Mouse (Mus musculus) stomach, postnatal 0 days (tissue): ENCODE results near the gene Mapk3.

Source experiments
- CTCF ChIP-seq: IDR thresholded peaks from 2 replicates; pipeline ENCODE4 v1.5.1; 2016; ENCODE audit warnings: antibody characterized with exemption, low read depth, mild to moderate bottlenecking, moderate library complexity
- EP300 ChIP-seq: optimal IDR thresholded peaks from 2 replicates; pipeline ENCODE3; 2016; ENCODE audit warnings: antibody characterized with exemption

GRCm38 (mm10) chr7:126736122-126736521, 23.3 kb upstream of the Mapk3 start:
- no peak for TF ChIP-seq CTCF
- no peak for TF ChIP-seq EP300
